Mouse (Mus musculus) heart, adult 2 months (tissue): ENCODE results near the gene Znrd1.

ENCODE experiments used
- CTCF ChIP-seq: fragments of 200-600 bp; IDR thresholded peaks from 2 replicates; pipeline ENCODE4 v1.8.1; 2022; ENCODE audit warnings: antibody characterized with exemption, mild to moderate bottlenecking, moderate library complexity
- EP300 ChIP-seq: fragments of 200-500 bp; IDR thresholded peaks from 2 replicates; pipeline ENCODE4 v1.6.1; 2011; ENCODE audit warnings: low read depth, low read length, control low read depth; ENCODE audit not compliant: insufficient read depth
- POLR2A ChIP-seq: fragments of 200-500 bp; IDR thresholded peaks from 2 replicates; pipeline ENCODE4 v1.6.1; 2011; ENCODE audit warnings: mild to moderate bottlenecking, low read depth, low read length, control low read depth; ENCODE audit not compliant: insufficient read depth

DNA sequence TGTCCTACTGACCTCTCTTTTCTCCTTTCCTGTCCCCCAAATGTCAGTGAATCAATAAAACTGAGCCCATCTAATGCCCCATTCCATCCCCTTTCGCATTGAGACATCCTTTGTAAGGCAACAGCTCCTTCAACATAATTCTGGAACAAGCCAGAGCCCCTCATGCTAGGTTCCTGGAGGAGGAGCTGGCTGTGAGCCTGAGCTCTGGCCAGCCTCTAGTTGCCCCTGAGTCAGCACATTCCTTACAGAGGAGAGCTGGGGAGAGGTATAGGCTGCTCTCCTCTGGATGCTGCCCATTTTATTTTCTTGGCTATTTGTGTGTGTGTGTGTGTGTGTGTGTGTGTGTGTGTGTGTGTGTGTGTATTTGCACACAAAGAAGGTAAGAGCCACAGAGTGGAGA, 50.1 kb downstream of the Znrd1 start:
- TF ChIP-seq POLR2A, result no peak
- TF ChIP-seq CTCF, result no peak
- TF ChIP-seq EP300, result no peak
